Mouse (Mus musculus): ENCODE data around the gene Dpp6. TPM values are rescaled to one million over a fixed set of nuclear protein-coding genes. Genes with fewer than 3 reads are reported as not detected.

Gene Dpp6
- polyA plus RNA-seq, 1 experiment from 2014 or later: 86.2 TPM

GRCm38 (mm10) chr5:27370814-27371213, 553.8 kb downstream of the Dpp6 start:
- Histone ChIP-seq H3K4me3 (no peak overlapping the region), H3K4me2 (no peak overlapping the region), H3K9me3 (no peaks in the 10 kb centered on the region), H3K27ac (replicated peaks) (no peak overlapping the region), H3K4me1 (replicated peaks) (0 out of 2 replicates have a peak, but pooled peaks cover 3% of the 10 kb centered on the region), H3K9ac (no peak overlapping the region), H3K36me3 (no peaks in the 10 kb centered on the region), H3K27me3 (no peaks in the 10 kb centered on the region)
- WGBS: 79% methylated on average over 3 of the region's 3 CpGs
- ATAC-seq (ENCODE audit: low FRiP score, low read depth): no peak

GRCm38 (mm10) chr5:27373931-27374330, 556.9 kb downstream of the Dpp6 start:
- WGBS: 67% methylated on average over 1 of the region's 1 CpGs
- Histone ChIP-seq H3K4me2 (no peak overlapping the region), H3K27me3 (no peaks in the 10 kb centered on the region), H3K36me3 (no peaks in the 10 kb centered on the region), H3K27ac (replicated peaks) (no peak overlapping the region), H3K4me3 (no peak overlapping the region), H3K9ac (no peak overlapping the region), H3K4me1 (replicated peaks) (0 out of 2 replicates have a peak, but pooled peaks cover 3% of the 10 kb centered on the region), H3K9me3 (no peaks in the 10 kb centered on the region)
- ATAC-seq (ENCODE audit: low FRiP score, low read depth): no peak

GRCm38 (mm10) chr5:27375841-27376240, 558.8 kb downstream of the Dpp6 start:
- Histone ChIP-seq H3K4me3 (no peak overlapping the region), H3K4me1 (replicated peaks) (0 out of 2 replicates have a peak, but pooled peaks cover 3% of the 10 kb centered on the region), H3K27me3 (no peaks in the 10 kb centered on the region), H3K9ac (no peak overlapping the region), H3K27ac (replicated peaks) (no peak overlapping the region), H3K9me3 (no peaks in the 10 kb centered on the region), H3K36me3 (no peaks in the 10 kb centered on the region), H3K4me2 (no peak overlapping the region)
- WGBS: 78% methylated on average over 3 of the region's 3 CpGs
- ATAC-seq (ENCODE audit: low FRiP score, low read depth): no peak

GRCm38 (mm10) chr5:27380656-27381385, 563.8 kb downstream of the Dpp6 start:
- ATAC-seq (ENCODE audit: low FRiP score, low read depth): peak; percentile 38; the same call in 1 of the 2 replicates

GRCm38 (mm10) chr5:27398371-27398770, 581.4 kb downstream of the Dpp6 start:
- no peak overlapping the region for H3K9ac ChIP-seq
- no peaks in the 10 kb centered on the region for H3K27me3 ChIP-seq
- H3K27ac ChIP-seq (replicated peaks): no peak overlapping the region
- H3K4me2 ChIP-seq: no peak overlapping the region
- 0 out of 2 replicates have a peak, but pooled peaks cover 2% of the 10 kb centered on the region for H3K4me1 ChIP-seq (replicated peaks)
- no peak for ATAC-seq (ENCODE audit: low FRiP score, low read depth)
- 88% methylated on average over 3 of the region's 3 CpGs for WGBS
- H3K4me3 ChIP-seq: no peak overlapping the region
- H3K36me3 ChIP-seq: 0 out of 2 replicates have a peak, but pooled peaks cover 2% of the 10 kb centered on the region
- no peaks in the 10 kb centered on the region for H3K9me3 ChIP-seq

More at GRCm38 (mm10) chr5:27380656-27381385, 563.8 kb downstream of the Dpp6 start:
- Histone ChIP-seq H3K9ac (no peak overlapping the region), H3K4me1 (replicated peaks) (no peaks in the 10 kb centered on the region), H3K9me3 (no peaks in the 10 kb centered on the region), H3K4me3 (no peak overlapping the region), H3K27ac (replicated peaks) (no peak overlapping the region), H3K4me2 (no peak overlapping the region), H3K36me3 (peaks cover 13% of the 10 kb centered on the region), H3K27me3 (no peaks in the 10 kb centered on the region)
- 75% methylated on average over 4 of the region's 4 CpGs for WGBS

GRCm38 (mm10) chr5:27399111-27399510, 582.1 kb downstream of the Dpp6 start:
- H3K4me3 ChIP-seq: no peak overlapping the region
- no peak for ATAC-seq (ENCODE audit: low FRiP score, low read depth)
- H3K36me3 ChIP-seq: 0 out of 2 replicates have a peak, but pooled peaks cover 2% of the 10 kb centered on the region
- H3K4me2 ChIP-seq: no peak overlapping the region
- no peaks in the 10 kb centered on the region for H3K27me3 ChIP-seq
- 0 out of 2 replicates have a peak, but pooled peaks cover 2% of the 10 kb centered on the region for H3K4me1 ChIP-seq (replicated peaks)
- no peak overlapping the region for H3K27ac ChIP-seq (replicated peaks)
- H3K9ac ChIP-seq: no peak overlapping the region
- no peaks in the 10 kb centered on the region for H3K9me3 ChIP-seq

DNA sequence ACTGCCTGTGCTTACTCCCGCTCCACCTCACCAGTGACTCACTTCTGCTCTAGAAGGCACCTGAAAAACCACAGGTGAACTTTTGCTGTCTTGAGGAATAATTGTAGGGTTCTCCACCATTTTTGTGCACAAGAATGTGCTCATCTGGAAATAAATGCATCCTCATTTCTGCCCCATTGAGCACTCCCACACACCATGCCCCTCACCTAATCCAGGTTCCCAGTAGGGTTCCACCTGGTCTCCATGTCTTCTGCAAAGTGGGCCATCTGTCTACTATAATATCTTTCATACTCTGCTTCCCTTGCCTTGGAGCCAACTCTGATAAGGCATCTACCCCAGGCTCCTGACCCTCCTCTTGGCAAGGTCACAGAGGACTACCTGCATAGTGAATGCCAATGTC, 585.6 kb downstream of the Dpp6 start:
- H3K4me3 ChIP-seq: no peak overlapping the region
- 0 out of 2 replicates have a peak, but pooled peaks cover 2% of the 10 kb centered on the region for H3K4me1 ChIP-seq (replicated peaks)
- no peaks in the 10 kb centered on the region for H3K9me3 ChIP-seq
- H3K9ac ChIP-seq: no peak overlapping the region
- 91% methylated on average over 1 of the region's 1 CpGs for WGBS
- H3K27ac ChIP-seq (replicated peaks): no peak overlapping the region
- H3K27me3 ChIP-seq: no peaks in the 10 kb centered on the region
- no peak for ATAC-seq (ENCODE audit: low FRiP score, low read depth)
- 0 out of 2 replicates have a peak, but pooled peaks cover 2% of the 10 kb centered on the region for H3K36me3 ChIP-seq
- H3K4me2 ChIP-seq: no peak overlapping the region

DNA sequence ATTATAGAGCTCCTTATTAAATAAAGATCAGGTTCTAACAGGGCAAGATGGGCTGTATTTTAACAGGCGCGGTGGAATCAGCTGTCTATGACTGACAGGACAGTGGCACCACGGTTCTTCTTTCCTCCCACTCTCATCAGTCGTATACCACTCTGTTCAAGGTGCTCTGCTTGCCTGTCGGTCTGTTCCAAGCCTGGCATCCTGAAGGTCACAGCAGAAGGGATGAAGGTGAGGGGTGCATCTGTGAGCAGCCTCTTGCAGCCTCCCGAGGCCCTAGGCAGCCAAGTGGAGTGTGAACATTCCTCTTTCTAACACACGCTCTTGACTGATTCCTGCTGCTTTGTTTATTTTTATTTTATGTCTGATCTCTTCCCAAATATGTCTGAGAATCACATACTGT, 591.9 kb downstream of the Dpp6 start:
- H3K4me1 ChIP-seq (replicated peaks): peaks cover 6% of the 10 kb centered on the region; the same call in 1 of the 2 replicates
- no peaks in the 10 kb centered on the region for H3K27me3 ChIP-seq
- no peak overlapping the region for H3K9ac ChIP-seq
- H3K9me3 ChIP-seq: no peaks in the 10 kb centered on the region
- H3K27ac ChIP-seq (replicated peaks): 0 out of 2 replicates have a peak overlapping the region, but pooled peaks have one; percentile 8
- 0 out of 2 replicates have a peak, but pooled peaks have one; percentile 38 for ATAC-seq (ENCODE audit: low FRiP score, low read depth)
- H3K4me2 ChIP-seq: no peak overlapping the region
- 66% methylated on average over 7 of the region's 7 CpGs for WGBS
- H3K4me3 ChIP-seq: no peak overlapping the region
- no peaks in the 10 kb centered on the region for H3K36me3 ChIP-seq

GRCm38 (mm10) chr5:27413023-27413422, 596.0 kb downstream of the Dpp6 start:
- no peaks in the 10 kb centered on the region for H3K36me3 ChIP-seq
- 53% methylated on average over 3 of the region's 3 CpGs for WGBS
- no peaks in the 10 kb centered on the region for H3K9me3 ChIP-seq
- no peak overlapping the region for H3K4me3 ChIP-seq
- ATAC-seq (ENCODE audit: low FRiP score, low read depth): no peak
- no peak overlapping the region for H3K27ac ChIP-seq (replicated peaks)
- no peak overlapping the region for H3K4me2 ChIP-seq
- H3K27me3 ChIP-seq: no peaks in the 10 kb centered on the region
- peaks cover 10% of the 10 kb centered on the region; the same call in 1 of the 2 replicates for H3K4me1 ChIP-seq (replicated peaks)
- H3K9ac ChIP-seq: no peak overlapping the region

DNA sequence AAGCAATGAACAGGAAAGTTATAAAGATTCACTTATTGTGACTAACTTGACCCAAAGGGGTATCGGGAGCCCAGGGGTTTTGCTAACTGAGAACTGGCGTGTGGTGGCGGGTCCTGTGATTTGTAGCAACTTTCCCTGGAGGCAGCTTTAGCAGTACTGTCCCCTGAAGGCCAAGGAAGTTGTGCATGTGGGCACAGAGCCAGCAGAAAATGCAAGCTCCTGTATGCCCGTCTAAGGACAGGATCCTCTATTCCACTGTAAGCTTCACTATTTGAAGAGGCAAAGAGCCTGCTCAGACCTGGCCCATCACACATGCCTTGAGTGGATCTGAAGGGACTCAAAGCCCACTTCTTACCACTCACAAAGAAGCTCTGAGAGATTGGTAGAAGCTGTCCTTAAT, 598.5 kb downstream of the Dpp6 start:
- H3K27me3 ChIP-seq: no peaks in the 10 kb centered on the region
- H3K9ac ChIP-seq: no peak overlapping the region
- no peaks in the 10 kb centered on the region for H3K9me3 ChIP-seq
- H3K27ac ChIP-seq (replicated peaks): no peak overlapping the region; the same call in 1 of the 2 replicates
- 68% methylated on average over 4 of the region's 4 CpGs for WGBS
- ATAC-seq (ENCODE audit: low FRiP score, low read depth): no peak
- no peak overlapping the region for H3K4me2 ChIP-seq
- no peak overlapping the region for H3K4me3 ChIP-seq
- H3K36me3 ChIP-seq: 0 out of 2 replicates have a peak, but pooled peaks cover 3% of the 10 kb centered on the region
- 0 out of 2 replicates have a peak, but pooled peaks cover 10% of the 10 kb centered on the region for H3K4me1 ChIP-seq (replicated peaks)

DNA sequence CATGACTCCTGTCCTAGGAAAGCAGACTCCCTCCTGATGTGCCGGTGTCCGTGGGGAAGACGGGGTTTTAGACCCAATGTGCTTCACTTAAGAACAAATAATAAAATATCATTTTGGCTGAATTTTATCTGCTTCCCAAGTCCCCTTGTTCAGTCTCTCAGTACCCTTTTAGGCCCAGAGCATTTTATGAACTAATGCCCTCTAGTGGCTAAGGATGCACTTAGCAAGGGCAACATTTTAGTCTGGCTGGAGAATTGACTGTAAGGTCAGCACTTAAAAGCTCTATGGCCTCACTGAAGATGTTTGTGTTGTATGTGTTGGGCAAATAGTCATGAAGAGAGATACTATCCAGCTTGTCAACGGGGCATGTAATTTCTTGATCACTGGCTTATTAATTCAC, 599.6 kb downstream of the Dpp6 start:
- H3K9ac ChIP-seq: no peak overlapping the region
- H3K4me2 ChIP-seq: no peak overlapping the region
- 64% methylated on average over 4 of the region's 4 CpGs for WGBS
- no peak overlapping the region for H3K4me3 ChIP-seq
- 0 out of 2 replicates have a peak, but pooled peaks cover 3% of the 10 kb centered on the region for H3K36me3 ChIP-seq
- H3K27me3 ChIP-seq: no peaks in the 10 kb centered on the region
- no peaks in the 10 kb centered on the region for H3K9me3 ChIP-seq
- H3K27ac ChIP-seq (replicated peaks): no peak overlapping the region
- no peak for ATAC-seq (ENCODE audit: low FRiP score, low read depth)
- 0 out of 2 replicates have a peak, but pooled peaks cover 10% of the 10 kb centered on the region for H3K4me1 ChIP-seq (replicated peaks)

- Histone ChIP-seq H3K4me2 (no peak overlapping the region), H3K9ac (no peak overlapping the region)
Observed at GRCm38 (mm10) chr5:27417398-27417797, 600.4 kb downstream of the Dpp6 start.

More at GRCm38 (mm10) chr5:27417398-27417797, 600.4 kb downstream of the Dpp6 start:
- Histone ChIP-seq H3K36me3 (0 out of 2 replicates have a peak, but pooled peaks cover 3% of the 10 kb centered on the region), H3K9me3 (no peaks in the 10 kb centered on the region), H3K27ac (replicated peaks) (no peak overlapping the region; the same call in 1 of the 2 replicates), H3K4me3 (no peak overlapping the region), H3K4me1 (replicated peaks) (0 out of 2 replicates have a peak, but pooled peaks cover 10% of the 10 kb centered on the region), H3K27me3 (no peaks in the 10 kb centered on the region)
- ATAC-seq (ENCODE audit: low FRiP score, low read depth): no peak
- 74% methylated on average over 7 of the region's 7 CpGs for WGBS

All from hindbrain, embryonic 15.5 days (tissue).